Mouse (Mus musculus) liver, embryonic 14.5 days (tissue): ENCODE measurements around the gene Negr1. TPM values are rescaled to one million over a fixed set of nuclear protein-coding genes. Genes with fewer than 3 reads are reported as not detected.

Experiments used
- ATAC-seq: fragments of 200-750 bp; cut with Nextera tagmentation; 2 replicates; pipeline ENCODE4 v1.8.0; 2017; ENCODE audit warnings: moderate number of reproducible peaks, mild to moderate bottlenecking, moderate library complexity; ENCODE audit not compliant: insufficient read depth
- DNase-seq, 3 experiments: peaks; one replicate each; pipeline ENCODE4 v3.0.0-alpha.2; 2012 to 2013; ENCODE audit warnings: low read depth in 3 of 3, low spot score in 3 of 3
- H3K27ac ChIP-seq: fragments of 300-500 bp; sonication (generic); 2 replicates; pipeline ENCODE4 v1.5.1; 2014; ENCODE audit warnings: moderate library complexity, mild to moderate bottlenecking, control low read depth, inconsistent platforms
- H3K27me3 ChIP-seq: fragments of 300-500 bp; sonication (generic); 2 replicates; pipeline ENCODE4 v1.6.1; 2014; ENCODE audit warnings: mild to moderate bottlenecking, low read length, moderate library complexity; ENCODE audit not compliant: control insufficient read depth, insufficient read depth
- H3K36me3 ChIP-seq: fragments of 300-500 bp; sonication (generic); replicated peaks from 2 replicates; pipeline ENCODE4 v1.6.1; 2014; ENCODE audit warnings: low read depth; ENCODE audit not compliant: control insufficient read depth, insufficient read depth
- H3K4me1 ChIP-seq, 2 experiments: fragments of 200-500 bp in 1 of 2; fragments of 300-500 bp in 1 of 2; sonication (generic) in 1 of 2; replicated peaks; 2 replicates each; pipeline ENCODE4 v1.6.1; 2012 to 2014; ENCODE audit warnings: antibody characterized with exemption in 1 of 2, inconsistent platforms in 1 of 2, low read length in 1 of 2; ENCODE audit not compliant: control insufficient read depth in 2 of 2, insufficient read depth in 2 of 2
- H3K4me2 ChIP-seq: fragments of 300-500 bp; sonication (generic); 2 replicates; pipeline ENCODE4 v1.6.1; 2014; ENCODE audit warnings: low read depth, mild to moderate bottlenecking, control low read depth, moderate library complexity
- H3K4me3 ChIP-seq, 2 experiments: fragments of 200-500 bp in 1 of 2; fragments of 300-500 bp in 1 of 2; sonication (generic) in 1 of 2; 2 replicates each; pipeline ENCODE4 v1.5.1; 2012 to 2014; ENCODE audit warnings: low read depth in 2 of 2, low read length in 2 of 2, mild to moderate bottlenecking in 2 of 2, control low read depth in 1 of 2, inconsistent platforms in 1 of 2, moderate library complexity in 1 of 2; ENCODE audit not compliant: insufficient read depth in 1 of 2
- H3K9ac ChIP-seq: fragments of 300-500 bp; sonication (generic); replicated peaks from 2 replicates; pipeline ENCODE4 v1.6.1; 2014; ENCODE audit warnings: mild to moderate bottlenecking, control low read depth, moderate library complexity
- H3K9me3 ChIP-seq: fragments of 300-500 bp; sonication (generic); 2 replicates; pipeline ENCODE4 v1.6.1; 2016; ENCODE audit warnings: low read length, mixed read lengths; ENCODE audit not compliant: control insufficient read depth
- CTCF ChIP-seq: IDR thresholded peaks from 2 replicates; pipeline ENCODE4 v1.5.1; 2016; ENCODE audit warnings: antibody characterized with exemption, low read depth, control low read depth
- EP300 ChIP-seq: IDR thresholded peaks from 2 replicates; pipeline ENCODE4 v1.6.1; 2016; ENCODE audit warnings: antibody characterized with exemption, low read depth
- WGBS: fragments of 180-500 bp; shearing (Covaris S2); extraction: QIAGEN DNeasy Blood & Tissue Kit; methylation state at CpG from one replicate; pipeline ENCODE4 v1.1.7; 2014; ENCODE audit not compliant: insufficient replicate concordance; 5-methylcytosine and 5-hydroxymethylcytosine counted together
- polyA plus RNA-seq, 2 experiments: library from polyadenylated mRNA; depleted of rRNA in 1 of 2; stranded (reverse) in 1 of 2; unstranded in 1 of 2; fragments of >200 nt; fragmentation: Nextera tagmentation in 1 of 2; extraction: Ambion mirVana in 1 of 2; gene quantifications; 2 replicates each; pipeline versions ENCODE4 v1.2.1 to v1.2.3; 2012 to 2014

The Negr1 gene
- polyA plus RNA-seq, 2 experiments = 0.03 TPM; not detected in 1

- no peak for TF ChIP-seq CTCF
- TF ChIP-seq EP300 = no peak
- no peaks in the 10 kb centered on the region for H3K27me3 ChIP-seq
- no peak overlapping the region for H3K27ac ChIP-seq
- no peaks in the 10 kb centered on the region for H3K9me3 ChIP-seq
- H3K9ac ChIP-seq = no peak overlapping the region
- DNase-seq (no peak), ATAC-seq (no peak)
- H3K4me1 ChIP-seq = no peaks in the 10 kb centered on the region
- H3K36me3 ChIP-seq = no peaks in the 10 kb centered on the region
- H3K4me2 ChIP-seq = no peak overlapping the region
- H3K4me3 ChIP-seq = no peak overlapping the region
- WGBS = 70% methylated on average over 7 of the region's 7 CpGs
Observed at GRCm38 (mm10) chr3:156958640-156959039, 397.0 kb downstream of the Negr1 start.

DNA sequence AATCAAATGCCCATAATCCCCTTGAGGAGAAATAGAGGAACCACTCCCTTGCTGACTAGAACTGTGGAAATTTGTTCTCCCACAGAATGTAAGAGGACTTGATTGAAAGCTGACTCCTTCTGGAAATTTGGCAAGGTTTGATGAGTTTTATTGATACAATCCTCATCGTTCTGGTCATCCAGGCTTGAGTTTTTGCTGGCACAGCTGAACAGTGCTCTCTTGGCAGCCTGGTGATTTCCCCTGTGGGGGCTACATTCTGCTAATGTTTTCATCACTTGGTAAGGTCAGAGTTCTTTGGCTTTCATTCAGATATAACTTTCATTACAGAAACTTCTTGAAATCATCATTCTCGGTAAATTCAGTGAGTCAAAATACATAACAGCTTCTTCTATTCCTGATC, 407.2 kb downstream of the Negr1 start:
- Histone ChIP-seq H3K36me3 (no peaks in the 10 kb centered on the region), H3K9ac (no peak overlapping the region), H3K27ac (no peak overlapping the region), H3K4me3 (no peak overlapping the region), H3K4me2 (no peak overlapping the region), H3K27me3 (no peaks in the 10 kb centered on the region), H3K9me3 (no peaks in the 10 kb centered on the region), H3K4me1 (no peaks in the 10 kb centered on the region)
- DNase-seq (no peak), ATAC-seq (no peak)
- 54% methylated on average over 2 of the region's 2 CpGs for WGBS
- TF ChIP-seq EP300 (no peak), CTCF (no peak)

DNA sequence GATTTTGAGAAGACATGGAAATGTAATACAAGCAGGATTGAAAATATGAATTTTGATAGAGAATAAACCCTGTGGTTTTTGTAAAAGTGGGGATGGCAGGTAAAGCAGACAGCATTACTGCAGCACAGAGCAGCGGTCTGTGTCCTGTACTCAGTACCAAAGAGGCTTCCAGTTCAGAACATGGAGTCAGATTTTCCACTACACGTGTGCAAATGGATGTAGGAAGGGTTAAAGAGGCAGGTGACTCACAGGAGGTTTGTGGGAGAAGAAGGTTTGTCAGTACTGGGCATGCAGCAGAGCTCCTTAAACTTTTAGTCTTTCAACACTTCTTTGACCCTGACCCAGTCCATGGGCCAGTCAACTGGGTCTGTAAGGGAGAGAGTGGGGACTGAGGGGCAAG, 409.5 kb downstream of the Negr1 start:
- no peaks in the 10 kb centered on the region for H3K36me3 ChIP-seq
- H3K4me2 ChIP-seq = no peak overlapping the region
- 27% methylated on average over 2 of the region's 2 CpGs for WGBS
- ATAC-seq (no peak), DNase-seq (no peak)
- H3K27me3 ChIP-seq = no peaks in the 10 kb centered on the region
- H3K4me3 ChIP-seq = no peak overlapping the region
- no peak for TF ChIP-seq CTCF
- TF ChIP-seq EP300 = no peak
- no peaks in the 10 kb centered on the region for H3K4me1 ChIP-seq
- no peaks in the 10 kb centered on the region for H3K9me3 ChIP-seq
- no peak overlapping the region for H3K27ac ChIP-seq
- no peak overlapping the region for H3K9ac ChIP-seq

- Histone ChIP-seq H3K36me3 (no peaks in the 10 kb centered on the region), H3K4me1 (no peaks in the 10 kb centered on the region), H3K4me2 (no peak overlapping the region), H3K27ac (no peak overlapping the region), H3K9ac (no peak overlapping the region), H3K27me3 (no peaks in the 10 kb centered on the region), H3K9me3 (no peaks in the 10 kb centered on the region), H3K4me3 (no peak overlapping the region)
- 35% methylated on average over 2 of the region's 2 CpGs for WGBS
- DNase-seq (no peak), ATAC-seq (no peak)
- TF ChIP-seq CTCF (no peak), EP300 (no peak)
Observed at GRCm38 (mm10) chr3:156976816-156977215, 415.2 kb downstream of the Negr1 start.

DNA sequence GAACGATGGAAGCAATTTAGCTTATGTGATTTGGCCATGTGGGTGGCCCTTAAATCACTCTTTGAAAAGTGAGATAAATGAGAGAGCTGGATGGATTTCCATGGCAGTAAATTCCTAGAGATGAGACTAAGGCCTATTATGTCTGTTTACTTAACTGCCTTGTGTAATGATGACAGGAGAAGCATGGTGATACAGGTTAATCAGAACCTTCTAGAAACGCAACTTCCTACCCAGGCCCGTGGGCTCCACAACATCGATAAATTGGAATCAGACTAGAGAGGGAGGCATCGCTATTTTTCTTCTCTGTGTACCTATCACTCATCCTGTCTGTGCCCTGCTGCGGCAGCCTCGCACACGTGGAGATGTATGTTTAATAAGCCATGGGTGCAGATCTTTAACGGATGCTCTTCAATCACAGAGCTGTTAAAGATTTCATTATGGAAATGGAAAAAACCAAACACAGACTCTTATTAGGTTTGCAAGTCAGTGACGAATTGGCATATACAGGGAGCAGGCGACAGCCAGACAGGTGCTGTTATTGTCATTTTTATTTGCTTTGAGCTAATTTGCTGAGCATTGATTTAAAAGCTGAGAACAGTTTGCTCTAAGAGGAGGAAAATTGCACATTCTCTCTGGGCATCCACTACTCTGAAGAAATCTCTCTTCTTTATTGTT, 418.6 kb downstream of the Negr1 start:
- H3K27me3 ChIP-seq = no peaks in the 10 kb centered on the region
- no peak overlapping the region for H3K9ac ChIP-seq
- TF ChIP-seq CTCF (no peak), EP300 (no peak)
- ATAC-seq = no peak
- DNase-seq = no peak
- no peaks in the 10 kb centered on the region for H3K4me1 ChIP-seq
- H3K36me3 ChIP-seq = no peaks in the 10 kb centered on the region
- H3K4me2 ChIP-seq = no peak overlapping the region
- H3K9me3 ChIP-seq = no peaks in the 10 kb centered on the region
- H3K27ac ChIP-seq = no peak overlapping the region
- H3K4me3 ChIP-seq = no peak overlapping the region
- 67% methylated on average over 11 of the region's 11 CpGs for WGBS
